Mouse (Mus musculus) E14TG2a.4 (cell line): Measurements from ENCODE around the gene Il9r.
A peak's percentile ranks its signal among the peaks of the same experiment; 100 is the strongest.

Experiments used
- CTCF ChIP-seq: conservative IDR thresholded peaks from 2 replicates; pipeline ENCODE4 v1.5.1; 2014; ENCODE audit warnings: low read length
- POU5F1 ChIP-seq: IDR thresholded peaks from 2 replicates; pipeline ENCODE4 v1.6.1; 2014; ENCODE audit warnings: low read length, borderline replicate concordance

DNA sequence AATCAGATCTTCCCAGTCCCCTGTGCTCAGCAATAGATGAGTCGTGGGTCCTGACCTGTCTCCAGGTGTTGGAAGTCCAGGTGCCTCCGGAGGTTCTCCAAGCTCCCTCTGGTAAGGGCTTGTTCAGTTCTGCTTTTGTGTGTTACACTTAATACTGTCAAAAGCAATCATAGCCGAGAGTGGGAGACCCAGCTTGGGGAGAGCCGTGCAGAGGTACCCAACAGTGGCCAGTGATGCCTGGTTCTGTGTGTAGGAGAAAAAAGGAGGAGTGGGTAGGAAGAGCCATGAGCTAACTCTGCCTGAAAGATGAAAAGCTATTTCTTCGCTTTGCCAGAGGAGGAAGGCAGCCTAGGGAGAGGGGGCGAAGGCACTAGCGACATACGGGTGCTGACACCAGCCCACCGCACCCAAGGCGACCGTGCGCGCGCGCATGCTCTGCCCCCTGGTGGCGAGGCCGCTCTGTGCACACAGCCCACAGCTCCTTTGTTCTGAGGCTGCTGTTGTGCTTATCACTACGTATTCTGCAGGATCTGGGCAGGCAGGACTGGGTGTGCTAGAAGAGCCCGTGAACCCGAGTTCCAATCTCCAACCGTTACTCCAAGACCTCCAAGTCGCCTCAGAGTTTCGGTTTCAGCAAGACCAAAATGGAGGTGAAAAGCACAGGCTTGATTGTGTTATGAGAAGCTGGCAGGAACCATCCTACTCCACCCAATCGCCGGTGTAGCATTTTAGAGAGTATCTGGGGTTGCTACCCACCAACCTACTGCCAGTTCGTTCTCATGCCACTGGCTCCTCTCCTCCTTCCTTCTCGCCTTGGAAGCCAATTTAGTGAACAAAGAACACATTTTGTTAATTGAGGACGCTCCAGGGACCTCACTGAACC lies 37.9 kb downstream of the Il9r start:
- TF ChIP-seq CTCF (peak; percentile 28), POU5F1 (no peak)
